Mouse (Mus musculus): ENCODE data around the gene Csf2.

The Csf2 gene

DNA sequence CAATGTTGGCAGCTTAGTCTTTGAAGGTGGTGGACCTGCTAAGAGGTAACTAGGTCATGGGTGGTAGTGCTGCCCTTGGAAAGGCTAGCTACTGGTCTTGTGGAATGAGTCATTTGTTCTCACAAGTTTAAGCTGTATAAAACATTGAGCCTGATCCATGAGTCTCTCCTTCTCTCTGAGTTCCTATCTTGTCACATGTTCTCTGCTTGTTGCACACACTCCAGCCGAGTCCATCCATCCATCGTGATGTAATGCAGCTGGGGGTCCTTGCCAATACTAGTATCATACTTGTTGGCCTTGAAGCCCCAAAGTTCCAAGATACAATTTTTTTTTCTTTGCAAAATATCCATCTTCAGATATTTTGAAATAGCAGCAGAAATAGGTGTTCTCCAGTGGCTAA is 22.0 kb downstream of the Csf2 start:
- no peak for DNase-seq

DNA sequence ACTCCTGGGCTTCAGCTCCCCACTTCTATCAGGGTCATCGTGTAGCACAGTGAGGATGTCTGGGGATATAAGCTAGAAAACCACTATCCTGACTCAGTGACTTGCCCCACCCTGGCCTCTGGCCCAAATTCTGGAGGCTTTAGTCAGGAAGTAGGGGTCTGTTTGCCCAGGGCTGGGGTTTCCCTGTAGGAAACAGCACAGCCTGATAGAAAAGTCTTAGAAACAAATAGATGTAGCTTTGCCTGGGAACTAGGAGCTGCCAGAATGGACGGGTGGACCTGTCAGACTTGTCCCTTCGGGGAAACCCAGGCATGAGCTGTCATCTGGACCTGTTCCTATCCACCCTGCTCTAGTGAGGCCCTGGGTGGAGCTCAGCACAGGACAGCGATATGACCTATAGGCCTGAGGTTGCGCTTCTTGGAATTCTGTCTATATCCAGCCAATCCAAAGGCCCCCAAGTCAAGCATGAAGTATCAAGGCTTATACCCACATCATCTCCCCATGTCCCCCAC is 24.9 kb downstream of the Csf2 start:
- no peak for DNase-seq

DNA sequence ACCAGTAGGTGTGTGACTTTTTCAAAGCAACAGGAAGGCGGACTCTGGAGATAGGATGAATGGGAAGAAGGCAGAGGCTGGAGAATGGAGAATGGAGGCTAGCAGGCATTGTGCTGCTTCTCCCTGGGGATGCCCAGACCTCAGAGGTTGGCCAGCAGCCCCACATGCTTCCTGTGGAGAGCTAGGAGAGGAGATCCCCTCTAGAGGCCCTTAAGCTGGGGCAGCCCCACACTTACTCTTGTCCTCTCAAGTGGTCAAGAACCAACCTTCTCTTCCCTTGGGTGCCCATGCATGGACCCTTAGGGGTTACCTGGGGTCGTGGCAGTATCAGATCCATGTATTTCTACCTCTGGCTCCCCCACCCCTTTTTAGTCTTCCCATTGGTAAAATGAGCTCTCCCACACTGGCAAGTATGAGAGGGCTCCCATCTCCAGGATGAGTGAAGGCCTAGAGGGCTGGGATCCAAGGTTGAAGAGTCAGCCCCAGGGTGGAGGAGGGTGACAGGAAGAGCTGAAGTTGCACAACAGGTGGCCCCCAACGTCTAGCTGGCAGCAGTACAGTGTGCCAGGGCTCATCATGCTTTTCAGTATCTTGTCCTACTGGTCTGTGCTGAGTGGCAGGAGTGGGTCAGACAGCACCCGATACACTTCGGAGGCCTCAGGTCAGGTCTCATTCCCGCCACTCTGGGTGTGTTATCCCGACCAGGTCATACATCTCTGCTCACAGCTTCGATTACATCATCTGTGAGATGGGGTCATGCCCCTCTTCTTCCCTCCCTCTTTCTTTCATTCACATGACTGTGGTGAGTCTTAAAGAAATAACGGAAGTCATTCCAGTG is 25.6 kb downstream of the Csf2 start:
- no peak for DNase-seq

DNA sequence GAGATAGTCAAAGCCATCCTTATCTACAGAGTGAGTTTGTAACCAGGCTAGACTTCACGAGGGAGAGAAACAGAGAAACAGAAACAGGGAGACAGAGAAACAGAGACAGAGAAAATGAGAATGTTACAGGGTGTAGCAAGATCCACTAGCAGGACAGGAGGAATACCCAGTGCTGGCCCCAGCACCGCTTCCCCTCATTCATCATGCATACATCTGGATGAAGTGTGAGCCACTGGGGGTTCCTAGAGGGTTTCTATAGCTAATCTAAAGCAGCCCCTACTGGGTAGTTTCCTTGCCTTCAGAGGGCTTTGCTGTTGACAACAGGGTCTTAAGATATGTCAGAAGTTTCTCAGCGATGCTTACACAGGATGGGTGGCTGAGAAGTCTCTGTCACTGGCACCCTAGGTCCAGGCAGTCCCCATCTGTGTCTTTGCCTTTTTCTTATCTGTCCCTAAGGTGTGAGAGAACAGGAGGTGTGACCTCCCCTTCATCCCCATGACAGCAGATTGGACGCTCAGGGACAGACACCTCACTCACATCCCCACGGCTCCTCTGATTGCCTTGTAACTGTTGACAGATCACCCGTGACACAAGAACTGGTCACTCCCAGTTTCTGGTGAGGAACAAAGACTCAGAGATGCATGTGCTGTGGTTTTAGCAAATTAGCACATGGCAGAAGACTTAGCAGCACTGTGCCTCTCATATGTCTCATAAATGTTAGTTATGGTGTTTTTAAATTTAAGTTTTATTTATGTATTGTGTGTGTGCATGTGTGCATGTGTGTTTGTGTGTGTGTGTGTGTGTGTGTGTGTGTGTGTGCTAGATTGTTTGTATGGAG is 29.3 kb downstream of the Csf2 start:
- DNase-seq, result no peak

DNA sequence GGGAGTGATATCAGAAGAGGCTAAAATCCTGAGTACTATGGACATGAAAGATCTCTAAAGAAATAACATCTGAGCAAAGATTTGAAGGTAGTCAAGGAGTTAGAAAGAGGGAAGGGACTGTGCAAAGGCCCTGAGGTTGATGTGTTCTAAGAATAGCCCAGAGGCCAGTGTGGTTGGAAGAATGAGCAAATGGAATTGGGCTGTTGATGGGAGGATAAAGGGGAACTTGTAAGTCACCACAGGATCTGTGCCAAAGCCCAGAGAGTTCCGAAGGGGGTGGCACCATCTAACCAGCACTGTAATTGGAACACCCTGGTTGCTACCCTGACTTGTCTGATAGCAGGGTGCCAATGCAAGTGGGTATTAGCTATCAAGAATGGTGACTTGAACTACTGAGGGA is 30.3 kb downstream of the Csf2 start:
- no peak for DNase-seq

DNA sequence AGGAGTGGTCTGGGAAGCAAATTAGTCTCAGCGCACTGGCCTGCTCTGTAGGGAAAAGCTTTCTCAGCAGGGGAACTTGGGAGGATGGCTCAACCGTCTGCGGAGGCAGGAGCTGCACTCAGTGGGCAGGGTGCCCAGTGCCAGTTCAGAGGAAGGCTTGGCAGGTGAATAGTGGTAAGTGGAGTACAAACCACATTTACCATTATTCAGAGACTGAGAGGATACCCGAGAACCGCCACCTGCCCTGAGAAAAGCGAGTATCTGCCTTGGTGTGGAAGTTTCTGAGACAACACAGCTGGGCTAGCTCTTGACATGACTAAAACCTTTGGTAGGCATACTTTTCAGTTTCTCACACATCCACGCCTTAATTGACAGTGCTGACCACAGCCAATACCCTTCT is 32.1 kb downstream of the Csf2 start:
- DNase-seq, result no peak

DNA sequence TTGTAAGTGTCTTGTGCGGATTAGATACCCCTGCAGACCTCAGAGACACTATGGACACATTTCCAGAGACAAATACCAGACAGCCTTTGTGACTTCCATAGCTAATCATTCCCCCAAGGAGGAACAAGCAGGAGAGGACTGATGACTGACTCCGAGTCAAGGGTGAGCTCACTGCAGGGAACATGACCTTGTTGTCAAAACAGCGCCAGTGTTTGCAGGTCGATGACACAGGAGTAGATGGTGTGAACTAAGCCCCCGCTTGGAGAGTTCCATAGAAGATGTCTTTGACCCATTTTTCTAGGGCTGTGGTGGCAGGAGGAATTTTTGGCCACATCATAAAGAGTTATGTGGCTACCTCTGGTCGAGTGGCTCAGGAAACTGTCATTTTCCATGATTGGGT is 33.4 kb downstream of the Csf2 start:
- no peak for DNase-seq

DNA sequence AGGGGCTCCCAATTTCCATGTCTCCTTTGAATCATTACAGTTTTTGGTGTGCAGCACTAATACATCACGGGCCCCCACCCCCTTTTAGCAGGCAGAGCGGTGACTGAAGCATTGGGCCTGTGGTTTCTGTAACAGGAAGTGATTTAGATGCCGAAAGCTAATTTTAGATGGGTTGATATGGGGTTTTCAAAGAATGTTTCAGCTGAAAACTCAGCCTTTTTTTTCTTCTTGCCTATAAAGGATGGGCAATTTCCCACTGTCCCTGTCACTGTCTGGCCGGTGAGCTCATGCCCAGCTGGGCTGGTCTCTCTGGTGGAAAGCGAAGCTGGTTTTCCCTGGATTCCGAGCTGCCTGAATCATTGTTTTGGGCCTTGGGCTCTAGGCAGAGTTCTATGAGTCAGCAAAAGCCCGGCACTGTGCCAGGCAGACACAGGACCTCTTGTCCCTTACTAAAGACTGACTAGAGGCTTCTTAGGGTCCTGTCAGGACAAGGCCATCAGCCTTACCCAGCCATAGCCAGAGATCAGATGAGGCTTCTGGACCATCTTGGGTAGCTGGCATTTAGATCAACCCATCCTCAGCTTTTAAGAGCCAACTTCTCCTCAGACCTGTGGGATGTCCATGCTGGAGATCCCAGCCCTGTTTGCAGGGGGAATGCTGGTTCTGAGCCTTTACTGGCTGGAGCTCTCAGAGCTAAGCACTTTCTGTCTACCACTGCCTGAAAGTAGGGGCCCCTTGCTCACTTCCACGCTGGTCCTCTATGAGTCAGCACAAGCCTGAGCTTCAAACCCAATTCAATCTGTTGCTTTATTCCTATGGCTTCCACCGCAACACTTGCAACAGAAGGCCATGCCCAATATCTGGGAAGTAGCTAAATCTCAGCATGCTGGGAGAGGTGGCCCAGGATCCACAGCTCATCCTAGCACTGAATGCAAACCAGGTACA is 34.7 kb downstream of the Csf2 start:
- DNase-seq, result peak; percentile 79

DNA sequence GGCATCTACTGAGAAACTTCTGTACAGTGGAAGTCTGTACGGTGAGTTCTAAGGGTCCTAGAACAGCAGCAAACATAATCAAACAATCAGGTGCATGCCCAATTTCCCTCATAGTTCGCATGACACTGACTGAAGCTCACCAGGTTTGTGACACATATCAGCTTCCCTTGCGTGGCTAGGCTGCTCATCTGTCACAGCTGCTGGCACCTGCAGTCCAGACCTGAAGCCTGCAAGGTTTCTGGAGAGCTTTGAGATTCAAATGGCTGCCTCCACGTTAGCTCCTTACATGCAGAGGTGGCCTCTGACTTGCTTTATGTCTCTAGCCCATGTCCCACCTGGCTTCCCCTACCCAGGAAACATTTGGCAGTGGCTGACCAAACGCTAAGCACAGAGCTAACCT is 35.8 kb downstream of the Csf2 start:
- DNase-seq, result no peak

DNA sequence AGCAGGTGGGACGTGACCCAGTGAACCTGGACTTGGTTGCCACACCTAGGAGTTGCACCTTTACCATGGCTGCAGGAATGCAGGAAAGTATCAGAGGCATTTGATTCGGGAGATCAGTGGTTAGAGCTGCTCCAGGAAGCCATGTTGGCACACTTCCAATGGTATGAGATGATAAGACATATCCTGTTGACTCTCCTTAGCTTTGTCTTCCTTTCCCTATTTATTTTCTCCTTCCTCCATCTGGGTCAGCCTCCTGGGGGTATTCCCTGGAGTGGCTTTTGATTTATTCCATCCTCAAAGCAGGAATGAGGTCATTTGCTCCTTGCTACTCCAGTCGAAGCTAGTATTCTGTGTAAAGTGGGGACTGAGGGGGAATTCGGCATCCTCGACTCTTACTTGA is 42.5 kb downstream of the Csf2 start:
- DNase-seq, result peak; percentile 3

DNA sequence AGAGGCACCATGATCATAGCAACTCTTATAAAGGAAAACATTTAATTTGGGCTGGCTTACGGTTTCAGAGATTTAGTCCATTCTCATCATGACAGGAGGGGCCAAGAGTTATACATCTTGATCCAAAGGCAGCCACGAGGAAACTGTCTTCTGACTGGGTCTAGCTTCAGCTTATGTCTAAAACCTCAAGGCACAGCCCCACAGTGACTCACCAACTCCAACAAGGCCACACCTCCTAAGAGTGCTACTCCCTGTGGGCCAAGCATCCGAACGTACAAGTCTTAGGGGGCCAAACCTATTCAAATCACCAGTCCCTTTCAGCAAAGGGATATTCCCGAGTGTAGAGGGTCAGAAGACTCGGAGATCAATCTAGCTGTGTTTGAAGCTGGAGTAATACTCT is 44.1 kb downstream of the Csf2 start:
- no peak for DNase-seq

DNA sequence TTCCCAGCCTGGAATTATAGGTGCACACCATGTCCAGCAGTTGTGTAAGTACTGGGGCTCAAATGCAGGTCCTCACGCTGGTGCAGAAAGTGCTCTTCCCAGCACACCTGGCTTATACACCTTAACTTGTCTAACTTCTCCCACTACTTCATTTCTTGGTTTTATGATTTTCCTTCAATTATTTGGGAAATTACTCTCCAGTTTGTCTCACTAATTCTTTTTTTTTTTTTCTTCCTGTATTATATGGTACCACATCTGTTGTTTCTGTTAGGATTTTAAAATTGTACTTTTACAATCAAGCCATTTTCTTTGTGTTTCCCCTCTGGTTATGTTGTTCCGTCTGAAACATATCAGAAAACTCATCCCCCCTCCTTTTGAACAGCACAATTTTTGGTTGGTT is 44.7 kb downstream of the Csf2 start:
- DNase-seq, result no peak

DNA sequence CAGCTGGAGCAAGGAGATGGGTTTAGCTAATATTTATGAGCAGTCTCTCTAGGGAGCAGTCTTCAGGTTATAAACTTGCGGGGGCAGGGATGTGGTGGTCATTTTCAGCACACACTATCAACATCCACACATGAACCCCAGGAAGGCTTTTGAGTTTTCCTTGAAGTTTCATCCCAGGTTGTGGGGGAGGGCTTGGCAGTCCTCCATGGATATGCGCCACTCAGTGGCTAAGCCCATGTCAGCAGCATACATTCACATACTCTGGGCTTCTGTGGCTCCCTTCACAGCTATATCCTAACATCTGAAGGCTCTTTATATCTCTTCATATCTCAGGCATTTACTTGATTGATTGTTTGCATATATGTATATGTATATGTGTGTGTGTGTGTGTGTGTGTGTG is 46.3 kb downstream of the Csf2 start:
- DNase-seq, result peak; percentile 13

DNA sequence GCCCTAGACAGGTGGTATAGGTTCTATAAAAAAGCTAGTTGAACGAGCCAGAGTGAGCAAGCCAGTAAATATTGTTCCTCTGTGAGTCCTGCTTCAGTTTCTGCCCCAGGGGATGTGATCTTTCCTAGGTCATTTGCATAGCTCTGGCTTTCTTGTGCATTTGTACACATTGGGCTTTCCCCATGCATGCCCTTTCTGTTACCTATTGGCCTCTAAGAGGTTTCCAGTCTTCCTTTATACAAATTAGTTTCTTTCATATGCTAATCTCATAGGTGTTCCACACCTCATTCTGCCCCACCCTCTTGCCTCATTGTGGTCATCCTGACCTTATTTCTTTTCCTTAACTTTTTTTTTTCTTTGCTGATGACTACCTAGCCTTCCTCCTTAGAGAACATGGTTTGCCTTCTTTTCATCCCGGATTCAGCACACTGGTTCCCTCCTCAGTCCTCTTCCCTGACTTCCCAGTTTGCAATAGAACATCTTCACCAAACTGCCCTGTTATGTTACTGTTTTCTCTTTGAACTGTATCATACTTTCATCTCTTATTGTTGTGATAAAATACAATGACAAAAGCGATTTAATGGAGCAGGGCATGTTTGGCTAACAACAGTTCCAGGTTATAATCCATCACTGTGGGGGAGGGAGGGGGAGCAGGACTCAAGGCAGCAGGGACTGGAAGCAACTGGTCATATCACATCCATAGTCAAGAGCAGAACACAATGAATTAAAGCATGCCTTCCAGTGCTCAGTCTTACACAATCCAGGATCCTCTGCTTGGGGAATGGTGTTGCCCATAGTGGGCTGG is 47.4 kb downstream of the Csf2 start:
- no peak for DNase-seq

DNA sequence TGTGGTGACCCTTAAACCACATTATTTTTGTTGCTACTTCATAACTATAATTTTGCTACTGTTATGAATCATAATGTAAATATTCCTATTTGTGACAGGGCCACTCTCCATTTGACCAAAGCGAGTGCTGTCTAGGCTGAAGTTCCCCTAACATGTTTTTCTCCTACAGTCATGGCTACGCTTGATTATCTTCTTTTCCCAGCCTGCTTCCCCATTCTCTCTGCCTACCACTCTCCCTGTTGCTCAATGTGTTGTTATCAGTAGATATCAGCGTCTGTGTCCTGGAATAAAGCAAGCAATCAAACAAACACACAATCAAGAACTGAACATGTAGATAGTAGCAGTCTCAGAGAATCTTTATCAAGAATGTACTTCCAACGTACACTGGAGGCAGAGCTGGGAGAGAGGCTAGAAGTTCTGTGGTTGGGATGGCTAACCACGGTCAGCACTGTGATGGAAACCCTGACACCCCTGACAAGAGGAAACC is 48.1 kb downstream of the Csf2 start:
- no peak for DNase-seq

All from kidney, postnatal 14 days (tissue).